Mouse (Mus musculus) hindbrain, embryonic 10.5 days (tissue): ENCODE measurements around the gene Kcnk15. TPM values are rescaled to one million over a fixed set of nuclear protein-coding genes. Genes with fewer than 3 reads are reported as not detected.

Experiments
- DNase-seq: peaks from one replicate; pipeline ENCODE4 v3.0.0-alpha.2; 2017; ENCODE audit warnings: low spot score
- H3K27ac ChIP-seq: fragments of 300-500 bp; sonication (generic); 2 replicates; pipeline ENCODE4 v1.5.1; 2016; ENCODE audit warnings: mild to moderate bottlenecking, moderate library complexity
- H3K27me3 ChIP-seq: fragments of 300-500 bp; sonication (generic); 2 replicates; pipeline ENCODE4 v1.6.1; 2016; ENCODE audit warnings: mild to moderate bottlenecking; ENCODE audit not compliant: poor library complexity, insufficient read depth, severe bottlenecking
- H3K36me3 ChIP-seq: fragments of 300-500 bp; sonication (generic); 2 replicates; pipeline ENCODE4 v1.6.1; 2016; ENCODE audit warnings: mild to moderate bottlenecking, moderate library complexity
- H3K4me1 ChIP-seq: fragments of 300-500 bp; sonication (generic); replicated peaks from 2 replicates; pipeline ENCODE4 v1.6.1; 2016; ENCODE audit warnings: mild to moderate bottlenecking
- H3K4me3 ChIP-seq: fragments of 300-500 bp; sonication (generic); 2 replicates; pipeline ENCODE4 v1.5.1; 2016; ENCODE audit warnings: mild to moderate bottlenecking, moderate library complexity
- H3K9me3 ChIP-seq: fragments of 300-500 bp; sonication (generic); 2 replicates; pipeline ENCODE4 v1.6.1; 2016; ENCODE audit warnings: mild to moderate bottlenecking, moderate library complexity
- WGBS: fragments of 180-500 bp; shearing (Covaris S2); methylation state at CpG from one replicate; pipeline ENCODE4 v1.1.7; 2016; 5-methylcytosine and 5-hydroxymethylcytosine counted together
- polyA plus RNA-seq: library from polyadenylated mRNA; unstranded; fragments of >200 nt; fragmentation: Nextera tagmentation; extraction: Ambion mirVana; gene quantifications from 2 replicates; pipeline ENCODE4 v1.2.1, GENCODE M21; 2016

The Kcnk15 gene
- polyA plus RNA-seq, 1 experiment from 2014 or later: not detected

DNA sequence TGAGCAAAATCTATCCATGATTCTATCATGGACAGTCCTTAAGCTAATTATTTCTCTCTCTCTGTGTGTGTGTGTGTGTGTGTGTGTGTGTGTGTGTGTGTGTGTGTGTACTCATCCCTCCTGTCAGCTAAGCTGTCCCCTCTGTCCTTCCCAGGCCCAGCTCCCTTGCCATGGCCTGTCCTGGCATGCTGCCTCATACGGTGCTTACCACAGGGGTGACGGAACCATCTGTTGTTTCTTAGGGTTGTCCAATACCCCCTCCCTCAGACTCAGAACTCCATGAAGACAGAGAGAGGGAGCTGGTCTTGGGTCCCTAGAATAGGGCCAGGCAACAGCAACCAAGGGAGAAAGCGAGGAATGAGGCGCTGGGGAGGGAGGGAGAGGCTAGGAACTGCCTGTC lies 50.9 kb downstream of the Kcnk15 start:
- H3K4me1 ChIP-seq: peaks cover 12% of the 10 kb centered on the region; the same call in 1 of the 2 replicates
- DNase-seq: no peak
- 82% methylated on average over 4 of the region's 4 CpGs for WGBS
- H3K27me3 ChIP-seq: no peaks in the 10 kb centered on the region
- no peaks in the 10 kb centered on the region for H3K9me3 ChIP-seq
- no peak overlapping the region for H3K27ac ChIP-seq
- no peak overlapping the region for H3K4me3 ChIP-seq
- no peaks in the 10 kb centered on the region for H3K36me3 ChIP-seq

DNA sequence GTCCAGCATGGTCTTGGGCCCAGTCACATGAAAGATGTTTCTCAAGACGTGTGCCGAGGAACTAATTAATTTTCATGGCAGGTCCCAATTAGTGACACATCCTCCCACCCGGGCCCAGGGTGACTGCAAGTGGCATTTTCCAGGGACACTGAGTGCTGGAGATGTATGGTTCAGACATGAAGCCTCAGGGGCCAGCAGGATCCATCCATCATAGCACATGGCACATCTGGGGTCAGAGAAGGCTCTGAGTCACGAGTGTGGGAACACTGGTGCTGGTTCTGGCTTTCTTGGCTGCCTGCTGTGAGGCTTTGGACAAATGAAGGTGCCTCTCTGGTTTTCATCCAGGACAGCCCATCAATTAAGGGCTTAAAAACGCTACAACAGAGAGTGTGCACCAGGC lies 53.7 kb downstream of the Kcnk15 start:
- Histone ChIP-seq H3K4me3 (no peak overlapping the region), H3K27me3 (no peaks in the 10 kb centered on the region), H3K36me3 (no peaks in the 10 kb centered on the region), H3K9me3 (no peaks in the 10 kb centered on the region), H3K4me1 (peaks cover 11% of the 10 kb centered on the region; the same call in 1 of the 2 replicates), H3K27ac (no peak overlapping the region)
- 68% methylated on average over 5 of the region's 5 CpGs for WGBS
- no peak for DNase-seq

Other genes starting within 250 kb of the Kcnk15 start
- 24.2 and 25.6 TPM in 2 replicates for gene Serinc3, start 208.5 kb upstream of the Kcnk15 start, polyA plus RNA-seq
- gene Pkig, start 195.3 kb upstream of the Kcnk15 start, polyA plus RNA-seq: 158 and 185 TPM in 2 replicates
- 7.2 and 8.1 TPM in 2 replicates for gene Ada, start 103.4 kb upstream of the Kcnk15 start, polyA plus RNA-seq
- gene Ccn5, start 32.8 kb upstream of the Kcnk15 start, polyA plus RNA-seq: 0.15 and 0.43 TPM in 2 replicates
- 1.2 and 1.6 TPM in 2 replicates for gene Rims4, start 65.0 kb downstream of the Kcnk15 start, polyA plus RNA-seq
- gene Ywhab, start 141.3 kb downstream of the Kcnk15 start, polyA plus RNA-seq: 294 and 318 TPM in 2 replicates
- 1.2 and 1.6 TPM in 2 replicates for gene Pabpc1l, start 171.8 kb downstream of the Kcnk15 start, polyA plus RNA-seq
- gene Stk4, start 216.7 kb downstream of the Kcnk15 start, polyA plus RNA-seq: 30.8 and 36.8 TPM in 2 replicates
- gene Tomm34, start 217.5 kb downstream of the Kcnk15 start, polyA plus RNA-seq: 58.3 and 64.3 TPM in 2 replicates